Mouse (Mus musculus): ENCODE measurements around the gene Slc22a15. TPM values are rescaled to one million over a fixed set of nuclear protein-coding genes. Genes with fewer than 3 reads are reported as not detected.

Slc22a15 gene
- polyA plus RNA-seq, 1 experiment from 2014 or later, result 5.3 TPM

- no peak overlapping the region for H3K4me3 ChIP-seq (ENCODE audit: low read depth, low read length)
- H3K27ac ChIP-seq (replicated peaks; ENCODE audit: low read depth, low read length), result no peak overlapping the region
- no peaks in the 10 kb centered on the region for H3K36me3 ChIP-seq (replicated peaks; ENCODE audit: control insufficient read depth, insufficient read depth, low read depth, low read length)
- H3K27me3 ChIP-seq (ENCODE audit: control insufficient read depth, insufficient read depth, low read length), result no peaks in the 10 kb centered on the region
- H3K4me2 ChIP-seq (ENCODE audit: low read depth, low read length), result no peak overlapping the region
- ATAC-seq (replicated peaks; ENCODE audit: insufficient number of reproducible peaks, low FRiP score, low TSS enrichment, low read depth) (no peak), DNase-seq (ENCODE audit: low spot score) (no peak)
- 91% methylated on average over 2 of the region's 2 CpGs for WGBS
- no peak overlapping the region for H3K9ac ChIP-seq (replicated peaks; ENCODE audit: low read length)
- H3K4me1 ChIP-seq (ENCODE audit: control insufficient read depth, insufficient read depth, low read length), result no peaks in the 10 kb centered on the region
- no peaks in the 10 kb centered on the region for H3K9me3 ChIP-seq (replicated peaks; ENCODE audit: control insufficient read depth, low read length)
Measured at GRCm38 (mm10) chr3:101933820-101934219, 9.6 kb upstream of the Slc22a15 start.

- DNase-seq (ENCODE audit: low spot score) (peak; percentile 39), ATAC-seq (replicated peaks; ENCODE audit: insufficient number of reproducible peaks, low FRiP score, low TSS enrichment, low read depth) (no peak)
- no peak overlapping the region for H3K27ac ChIP-seq (replicated peaks; ENCODE audit: low read depth, low read length)
- no peak overlapping the region for H3K4me3 ChIP-seq (ENCODE audit: low read depth, low read length)
- WGBS, result 39% methylated on average over 4 of the region's 4 CpGs
- no peak overlapping the region for H3K4me2 ChIP-seq (ENCODE audit: low read depth, low read length)
- no peak overlapping the region for H3K9ac ChIP-seq (replicated peaks; ENCODE audit: low read length)
- H3K27me3 ChIP-seq (ENCODE audit: control insufficient read depth, insufficient read depth, low read length), result no peaks in the 10 kb centered on the region
- no peaks in the 10 kb centered on the region for H3K4me1 ChIP-seq (ENCODE audit: control insufficient read depth, insufficient read depth, low read length)
- no peaks in the 10 kb centered on the region for H3K36me3 ChIP-seq (replicated peaks; ENCODE audit: control insufficient read depth, insufficient read depth, low read depth, low read length)
- H3K9me3 ChIP-seq (replicated peaks; ENCODE audit: control insufficient read depth, low read length), result no peaks in the 10 kb centered on the region
Measured at GRCm38 (mm10) chr3:101929105-101929876, 5.0 kb upstream of the Slc22a15 start.

- no peak for ATAC-seq (replicated peaks; ENCODE audit: insufficient number of reproducible peaks, low FRiP score, low TSS enrichment, low read depth)
- no peaks in the 10 kb centered on the region for H3K4me1 ChIP-seq (ENCODE audit: control insufficient read depth, insufficient read depth, low read length)
- no peaks in the 10 kb centered on the region for H3K36me3 ChIP-seq (replicated peaks; ENCODE audit: control insufficient read depth, insufficient read depth, low read depth, low read length)
- no peak overlapping the region for H3K27ac ChIP-seq (replicated peaks; ENCODE audit: low read depth, low read length)
- H3K9ac ChIP-seq (replicated peaks; ENCODE audit: low read length), result no peak overlapping the region
- no peak overlapping the region for H3K4me3 ChIP-seq (ENCODE audit: low read depth, low read length)
- no peak overlapping the region for H3K4me2 ChIP-seq (ENCODE audit: low read depth, low read length)
- DNase-seq (ENCODE audit: low spot score), result peak; percentile 45
- no peaks in the 10 kb centered on the region for H3K27me3 ChIP-seq (ENCODE audit: control insufficient read depth, insufficient read depth, low read length)
- no peaks in the 10 kb centered on the region for H3K9me3 ChIP-seq (replicated peaks; ENCODE audit: control insufficient read depth, low read length)
Measured at GRCm38 (mm10) chr3:101926636-101927035, 2.4 kb upstream of the Slc22a15 start.

GRCm38 (mm10) chr3:101925663-101926062 is 1.4 kb upstream of the Slc22a15 start:
- Histone ChIP-seq H3K9me3 (replicated peaks; ENCODE audit: control insufficient read depth, low read length) (no peaks in the 10 kb centered on the region), H3K36me3 (replicated peaks; ENCODE audit: control insufficient read depth, insufficient read depth, low read depth, low read length) (no peaks in the 10 kb centered on the region), H3K4me1 (ENCODE audit: control insufficient read depth, insufficient read depth, low read length) (no peaks in the 10 kb centered on the region), H3K27ac (replicated peaks; ENCODE audit: low read depth, low read length) (no peak overlapping the region), H3K9ac (replicated peaks; ENCODE audit: low read length) (no peak overlapping the region), H3K4me3 (ENCODE audit: low read depth, low read length) (no peak overlapping the region), H3K27me3 (ENCODE audit: control insufficient read depth, insufficient read depth, low read length) (no peaks in the 10 kb centered on the region), H3K4me2 (ENCODE audit: low read depth, low read length) (no peak overlapping the region)
- WGBS, result 90% methylated on average over 1 of the region's 1 CpGs
- no peak for DNase-seq (ENCODE audit: low spot score)
- ATAC-seq (replicated peaks; ENCODE audit: insufficient number of reproducible peaks, low FRiP score, low TSS enrichment, low read depth), result no peak

- H3K4me2 ChIP-seq (ENCODE audit: low read depth, low read length), result no peak overlapping the region
- no peak overlapping the region for H3K4me3 ChIP-seq (ENCODE audit: low read depth, low read length)
- no peak overlapping the region for H3K9ac ChIP-seq (replicated peaks; ENCODE audit: low read length)
- H3K27ac ChIP-seq (replicated peaks; ENCODE audit: low read depth, low read length), result no peak overlapping the region
- H3K36me3 ChIP-seq (replicated peaks; ENCODE audit: control insufficient read depth, insufficient read depth, low read depth, low read length), result no peaks in the 10 kb centered on the region
- no peaks in the 10 kb centered on the region for H3K27me3 ChIP-seq (ENCODE audit: control insufficient read depth, insufficient read depth, low read length)
- no peaks in the 10 kb centered on the region for H3K4me1 ChIP-seq (ENCODE audit: control insufficient read depth, insufficient read depth, low read length)
- DNase-seq (ENCODE audit: low spot score), result no peak
- WGBS, result 90% methylated on average over 7 of the region's 7 CpGs
- no peak for ATAC-seq (replicated peaks; ENCODE audit: insufficient number of reproducible peaks, low FRiP score, low TSS enrichment, low read depth)
- H3K9me3 ChIP-seq (replicated peaks; ENCODE audit: control insufficient read depth, low read length), result no peaks in the 10 kb centered on the region
Measured at GRCm38 (mm10) chr3:101922366-101922765, 1.9 kb downstream of the Slc22a15 start.

GRCm38 (mm10) chr3:101918526-101918925 is 5.7 kb downstream of the Slc22a15 start:
- 92% methylated on average over 3 of the region's 3 CpGs for WGBS
- no peak overlapping the region for H3K9ac ChIP-seq (replicated peaks; ENCODE audit: low read length)
- no peak overlapping the region for H3K4me3 ChIP-seq (ENCODE audit: low read depth, low read length)
- H3K4me1 ChIP-seq (ENCODE audit: control insufficient read depth, insufficient read depth, low read length), result no peaks in the 10 kb centered on the region
- DNase-seq (ENCODE audit: low spot score) (no peak), ATAC-seq (replicated peaks; ENCODE audit: insufficient number of reproducible peaks, low FRiP score, low TSS enrichment, low read depth) (no peak)
- H3K4me2 ChIP-seq (ENCODE audit: low read depth, low read length), result no peak overlapping the region
- no peak overlapping the region for H3K27ac ChIP-seq (replicated peaks; ENCODE audit: low read depth, low read length)
- no peaks in the 10 kb centered on the region for H3K27me3 ChIP-seq (ENCODE audit: control insufficient read depth, insufficient read depth, low read length)
- no peaks in the 10 kb centered on the region for H3K9me3 ChIP-seq (replicated peaks; ENCODE audit: control insufficient read depth, low read length)
- H3K36me3 ChIP-seq (replicated peaks; ENCODE audit: control insufficient read depth, insufficient read depth, low read depth, low read length), result no peaks in the 10 kb centered on the region

GRCm38 (mm10) chr3:101917665-101918064 is 6.6 kb downstream of the Slc22a15 start:
- no peaks in the 10 kb centered on the region for H3K4me1 ChIP-seq (ENCODE audit: control insufficient read depth, insufficient read depth, low read length)
- no peaks in the 10 kb centered on the region for H3K9me3 ChIP-seq (replicated peaks; ENCODE audit: control insufficient read depth, low read length)
- no peaks in the 10 kb centered on the region for H3K27me3 ChIP-seq (ENCODE audit: control insufficient read depth, insufficient read depth, low read length)
- ATAC-seq (replicated peaks; ENCODE audit: insufficient number of reproducible peaks, low FRiP score, low TSS enrichment, low read depth) (no peak), DNase-seq (ENCODE audit: low spot score) (peak; percentile 16)
- H3K4me2 ChIP-seq (ENCODE audit: low read depth, low read length), result no peak overlapping the region
- H3K36me3 ChIP-seq (replicated peaks; ENCODE audit: control insufficient read depth, insufficient read depth, low read depth, low read length), result no peaks in the 10 kb centered on the region
- H3K4me3 ChIP-seq (ENCODE audit: low read depth, low read length), result no peak overlapping the region
- no peak overlapping the region for H3K27ac ChIP-seq (replicated peaks; ENCODE audit: low read depth, low read length)
- no peak overlapping the region for H3K9ac ChIP-seq (replicated peaks; ENCODE audit: low read length)
- 36% methylated on average over 3 of the region's 3 CpGs for WGBS

- Histone ChIP-seq H3K4me3 (ENCODE audit: low read depth, low read length) (no peak overlapping the region), H3K4me1 (ENCODE audit: control insufficient read depth, insufficient read depth, low read length) (no peaks in the 10 kb centered on the region), H3K27me3 (ENCODE audit: control insufficient read depth, insufficient read depth, low read length) (no peaks in the 10 kb centered on the region), H3K9ac (replicated peaks; ENCODE audit: low read length) (no peak overlapping the region), H3K4me2 (ENCODE audit: low read depth, low read length) (no peak overlapping the region), H3K36me3 (replicated peaks; ENCODE audit: control insufficient read depth, insufficient read depth, low read depth, low read length) (no peaks in the 10 kb centered on the region), H3K27ac (replicated peaks; ENCODE audit: low read depth, low read length) (no peak overlapping the region), H3K9me3 (replicated peaks; ENCODE audit: control insufficient read depth, low read length) (no peaks in the 10 kb centered on the region)
- no peak for ATAC-seq (replicated peaks; ENCODE audit: insufficient number of reproducible peaks, low FRiP score, low TSS enrichment, low read depth)
- WGBS, result 68% methylated on average over 5 of the region's 5 CpGs
- no peak for DNase-seq (ENCODE audit: low spot score)
Measured at GRCm38 (mm10) chr3:101916525-101916924, 7.7 kb downstream of the Slc22a15 start.
